Mouse (Mus musculus) spleen, adult 2 months (tissue): ENCODE data around the gene Arhgap18. TPM values are rescaled to one million over a fixed set of nuclear protein-coding genes. Genes with fewer than 3 reads are reported as not detected.

ENCODE experiments used
- DNase-seq, 2 experiments: peaks; one replicate each; pipeline versions ENCODE4 v3.0.0 to v3.0.0-alpha.2; 2012 to 2021; ENCODE audit warnings: low spot score in 2 of 2, low read depth in 1 of 2
- H3K27ac ChIP-seq: fragments of 200-500 bp; 2 replicates; pipeline ENCODE4 v1.5.1; 2012; ENCODE audit warnings: low read length, inconsistent platforms; ENCODE audit not compliant: insufficient read depth
- H3K27me3 ChIP-seq: fragments of 200-500 bp; 2 replicates; pipeline ENCODE4 v1.6.1; 2012; ENCODE audit warnings: mild to moderate bottlenecking, moderate library complexity, low read length, inconsistent platforms; ENCODE audit not compliant: control insufficient read depth, insufficient read depth
- H3K36me3 ChIP-seq: fragments of 200-500 bp; 2 replicates; pipeline ENCODE4 v1.6.1; 2012; ENCODE audit warnings: mild to moderate bottlenecking, low read length, inconsistent platforms; ENCODE audit not compliant: control insufficient read depth, insufficient read depth
- H3K4me1 ChIP-seq: fragments of 200-500 bp; 2 replicates; pipeline ENCODE4 v1.6.1; 2011; ENCODE audit warnings: inconsistent platforms; ENCODE audit not compliant: control insufficient read depth, insufficient read depth, insufficient read length
- H3K4me3 ChIP-seq: fragments of 200-500 bp; 2 replicates; pipeline ENCODE4 v1.5.1; 2011; ENCODE audit warnings: mild to moderate bottlenecking, inconsistent platforms; ENCODE audit not compliant: insufficient read depth, insufficient read length; ENCODE audit errors: extremely low read depth
- CTCF ChIP-seq: fragments of 200-500 bp; IDR thresholded peaks from 2 replicates; pipeline ENCODE4 v1.5.1; 2011; ENCODE audit warnings: mild to moderate bottlenecking, inconsistent platforms; ENCODE audit not compliant: insufficient read depth, insufficient read length, insufficient replicate concordance; ENCODE audit errors: extremely low read depth
- POLR2A ChIP-seq: fragments of 200-500 bp; IDR thresholded peaks from 2 replicates; pipeline ENCODE4 v1.6.1; 2011; ENCODE audit warnings: low read depth, low read length, inconsistent platforms
- WGBS: fragments of 180-500 bp; shearing (Covaris S2); methylation state at CpG from one replicate; pipeline ENCODE4 v1.1.7; 2018; 5-methylcytosine and 5-hydroxymethylcytosine counted together
- polyA plus RNA-seq: library from polyadenylated mRNA; depleted of rRNA; stranded (reverse); fragments of >200 nt; gene quantifications from 2 replicates; pipeline ENCODE4 v1.2.3, GENCODE M21; 2012

Gene Arhgap18
- polyA plus RNA-seq, 1 experiment, result 1.3 TPM

DNA sequence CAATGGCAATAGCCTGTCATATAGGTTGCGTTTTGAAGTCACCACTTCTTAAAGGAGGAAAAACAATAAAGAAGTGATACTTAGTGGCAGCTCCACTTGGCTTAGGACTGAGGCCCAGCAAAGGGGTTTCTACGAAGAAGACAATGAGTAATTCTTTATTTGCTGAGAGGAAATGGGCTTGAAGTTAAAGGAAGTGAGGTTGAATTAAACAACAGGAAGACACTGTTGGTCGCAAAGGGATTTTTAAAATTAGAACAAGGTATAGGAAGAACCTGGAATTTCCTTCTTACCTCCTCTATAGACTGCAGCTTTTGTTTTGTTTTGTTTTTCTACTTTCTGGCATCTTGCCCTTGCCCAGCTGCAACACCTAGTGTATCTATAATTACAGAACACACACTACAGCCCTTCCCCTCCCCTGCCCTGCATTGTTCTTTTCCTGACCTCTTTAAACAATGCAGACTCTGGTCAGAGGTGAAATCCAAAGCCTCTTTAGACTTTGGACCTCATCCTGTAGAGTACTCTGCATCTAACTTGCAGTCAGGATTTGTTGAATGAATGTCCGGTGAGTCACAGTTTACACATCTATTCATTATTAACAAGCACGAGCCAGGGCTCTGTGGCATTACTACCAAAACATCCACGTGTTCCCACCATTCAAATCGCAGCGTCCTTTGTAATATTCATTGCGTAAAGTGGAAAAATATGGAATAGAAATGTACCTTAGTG is 75.4 kb downstream of the Arhgap18 start:
- Histone ChIP-seq H3K27me3 (no peaks in the 10 kb centered on the region), H3K4me1 (peaks cover 9% of the 10 kb centered on the region), H3K27ac (peak overlapping the region; percentile 57), H3K4me3 (no peak overlapping the region), H3K36me3 (no peaks in the 10 kb centered on the region)
- TF ChIP-seq CTCF (no peak), POLR2A (no peak)
- no peak for DNase-seq
- WGBS, result 48% methylated on average over 9 of the region's 9 CpGs

DNA sequence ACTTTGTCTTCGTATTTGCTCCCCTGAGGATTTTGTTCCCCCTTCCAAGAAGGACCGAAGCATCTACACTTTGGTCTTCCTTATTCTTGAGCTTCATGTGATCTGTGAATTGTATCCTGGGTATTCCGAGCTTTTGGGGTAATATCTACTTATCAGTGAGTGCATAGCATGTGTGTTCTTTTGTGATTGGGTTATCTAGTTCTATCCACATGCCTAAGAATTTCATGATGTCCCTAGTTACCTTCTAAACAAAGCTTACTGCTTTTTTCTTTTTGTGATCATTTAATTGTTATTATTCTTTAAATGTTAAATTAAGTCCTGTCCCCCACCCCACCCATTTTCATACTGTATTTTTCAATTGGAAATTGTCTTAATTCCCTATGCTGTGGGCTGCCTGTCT is 78.8 kb downstream of the Arhgap18 start:
- no peaks in the 10 kb centered on the region for H3K36me3 ChIP-seq
- H3K4me1 ChIP-seq, result peaks cover 9% of the 10 kb centered on the region
- H3K27me3 ChIP-seq, result no peaks in the 10 kb centered on the region
- WGBS, result 81% methylated on average over 3 of the region's 3 CpGs
- no peak overlapping the region for H3K4me3 ChIP-seq
- no peak for DNase-seq
- H3K27ac ChIP-seq, result no peak overlapping the region
- no peak for TF ChIP-seq CTCF
- TF ChIP-seq POLR2A, result no peak

- 94% methylated on average over 3 of the region's 3 CpGs for WGBS
These were observed 79.5 kb downstream of the Arhgap18 start for GRCm38 (mm10) chr10:26832669-26833249.

DNA sequence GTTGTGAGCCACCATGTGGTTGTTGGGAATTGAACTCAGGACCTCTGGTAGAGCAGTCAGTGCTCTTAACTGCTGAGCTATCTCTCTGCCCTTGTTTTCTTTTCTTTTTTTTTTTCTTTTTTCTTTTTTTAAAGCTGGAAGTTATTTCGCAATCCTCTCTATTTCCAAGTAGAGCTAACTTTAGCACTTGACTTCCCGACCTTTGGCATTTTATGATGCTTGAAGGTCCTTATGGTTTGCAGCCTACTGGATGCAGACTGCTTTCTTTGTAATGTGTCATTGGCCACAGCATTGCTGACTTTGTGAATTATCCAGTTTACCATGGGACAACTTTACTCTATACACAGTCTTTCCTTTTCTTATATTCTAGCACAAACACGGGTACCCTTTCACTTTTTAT is 80.2 kb downstream of the Arhgap18 start:
- H3K27ac ChIP-seq, result no peak overlapping the region
- peaks cover 4% of the 10 kb centered on the region; the same call in 1 of the 2 replicates for H3K4me1 ChIP-seq
- no peak for DNase-seq
- H3K36me3 ChIP-seq, result no peaks in the 10 kb centered on the region
- no peaks in the 10 kb centered on the region for H3K27me3 ChIP-seq
- 82% methylated on average over 3 of the region's 3 CpGs for WGBS
- TF ChIP-seq CTCF, result no peak
- no peak for TF ChIP-seq POLR2A
- H3K4me3 ChIP-seq, result no peak overlapping the region

More at GRCm38 (mm10) chr10:26832669-26833249, 79.5 kb downstream of the Arhgap18 start:
- H3K27ac ChIP-seq, result no peak overlapping the region
- H3K27me3 ChIP-seq, result no peaks in the 10 kb centered on the region
- no peak for DNase-seq
- TF ChIP-seq POLR2A, result no peak
- no peak for TF ChIP-seq CTCF
- no peak overlapping the region for H3K4me3 ChIP-seq
- H3K4me1 ChIP-seq, result peaks cover 9% of the 10 kb centered on the region
- H3K36me3 ChIP-seq, result no peaks in the 10 kb centered on the region

DNA sequence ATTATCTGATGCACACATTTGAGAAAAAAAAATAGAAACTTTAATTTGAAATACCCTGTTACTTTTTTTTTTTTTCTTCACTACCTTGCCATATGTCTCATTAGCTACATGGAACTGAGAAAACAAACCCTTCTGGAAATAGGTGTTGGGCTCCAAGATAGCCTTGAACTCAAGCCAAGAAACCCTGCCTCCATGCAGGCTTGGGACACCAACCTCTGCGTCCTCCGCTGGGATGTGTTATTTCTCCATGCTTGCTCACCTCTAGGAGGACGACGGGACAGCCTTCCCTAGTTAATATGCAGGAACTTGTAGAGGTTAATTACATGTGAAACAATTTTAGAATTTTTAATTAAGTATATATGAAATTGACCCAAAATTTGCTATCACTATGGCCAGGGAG is 96.1 kb downstream of the Arhgap18 start:
- no peaks in the 10 kb centered on the region; the same call in 1 of the 2 replicates for H3K36me3 ChIP-seq
- DNase-seq, result no peak
- no peak overlapping the region for H3K27ac ChIP-seq
- no peaks in the 10 kb centered on the region for H3K27me3 ChIP-seq
- WGBS, result 94% methylated on average over 4 of the region's 4 CpGs
- TF ChIP-seq CTCF (no peak), POLR2A (no peak)
- H3K4me1 ChIP-seq, result no peaks in the 10 kb centered on the region
- H3K4me3 ChIP-seq, result no peak overlapping the region

GRCm38 (mm10) chr10:26849854-26850253 is 96.6 kb downstream of the Arhgap18 start:
- Histone ChIP-seq H3K27ac (no peak overlapping the region), H3K36me3 (no peaks in the 10 kb centered on the region; the same call in 1 of the 2 replicates), H3K4me1 (no peaks in the 10 kb centered on the region), H3K4me3 (no peak overlapping the region), H3K27me3 (no peaks in the 10 kb centered on the region)
- 90% methylated on average over 6 of the region's 6 CpGs for WGBS
- DNase-seq, result no peak
- TF ChIP-seq CTCF, result no peak
- no peak for TF ChIP-seq POLR2A

DNA sequence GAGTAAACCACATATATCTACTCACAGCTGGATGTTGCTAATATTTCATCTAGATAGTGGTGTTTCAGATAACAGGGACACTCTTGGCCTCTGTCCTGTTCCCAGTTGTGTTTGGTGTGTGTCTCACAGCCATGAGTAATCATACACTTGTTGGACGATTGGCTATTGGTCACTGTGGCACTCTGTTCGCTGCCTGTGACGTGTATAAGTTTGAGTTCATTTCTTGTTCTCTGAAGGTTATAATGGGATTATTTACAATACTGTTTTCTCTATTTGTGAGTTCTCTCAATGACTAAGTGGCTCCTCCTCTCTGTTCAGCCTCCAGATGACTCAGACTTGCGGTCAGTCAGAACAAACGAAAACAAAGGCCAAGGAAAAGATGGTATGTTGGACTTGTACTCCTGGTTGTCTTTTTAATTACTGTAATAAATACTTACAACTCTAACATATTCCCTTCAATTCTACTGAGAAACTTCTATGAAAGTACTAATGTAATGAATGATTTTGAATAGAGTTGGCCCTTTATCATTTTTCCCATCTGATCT is 101.4 kb downstream of the Arhgap18 start:
- Histone ChIP-seq H3K27ac (no peak overlapping the region), H3K27me3 (no peaks in the 10 kb centered on the region), H3K36me3 (no peaks in the 10 kb centered on the region; the same call in 1 of the 2 replicates), H3K4me3 (no peak overlapping the region), H3K4me1 (no peaks in the 10 kb centered on the region)
- TF ChIP-seq POLR2A (no peak), CTCF (no peak)
- DNase-seq, result no peak
- WGBS, result 96% methylated on average over 5 of the region's 5 CpGs
